Mouse (Mus musculus): ENCODE results near the gene Chit1.

DNA sequence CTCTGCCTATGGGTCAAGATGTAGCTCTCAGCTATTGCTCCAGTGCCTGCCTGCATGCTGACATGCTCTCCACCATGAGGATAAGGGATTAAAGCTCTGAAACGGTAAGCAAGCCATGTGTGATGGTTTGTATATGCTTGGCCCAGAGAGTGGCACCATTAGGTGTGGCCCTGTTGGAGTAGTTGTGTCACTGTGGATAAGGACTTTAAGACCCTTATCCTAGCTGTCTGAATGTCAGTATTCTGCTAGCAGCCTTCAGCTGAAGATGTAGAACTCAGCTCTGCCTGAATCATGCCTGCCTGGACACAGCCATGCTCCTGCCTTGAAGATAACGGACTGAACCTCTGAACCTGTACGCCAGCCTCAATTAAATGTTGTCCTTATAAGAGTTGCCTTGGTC lies 55.5 kb downstream of the Chit1 start:
- TF ChIP-seq POLR2A (IDR thresholded peaks at IDR 0.05; ENCODE audit: insufficient read length, low read depth), result no peak
- no peak for TF ChIP-seq MYOD1 (IDR thresholded peaks at IDR 0.05; ENCODE audit: control insufficient read depth in 1 of 3, insufficient read length in 2 of 3, low read depth in 2 of 3)
- no peak for TF ChIP-seq MYOG (IDR thresholded peaks at IDR 0.05; ENCODE audit: control insufficient read depth in 1 of 3, insufficient read depth in 1 of 3, insufficient read length in 2 of 3, low read depth in 2 of 3)
- no peak for TF ChIP-seq USF1 (IDR thresholded peaks at IDR 0.05; ENCODE audit: low read depth)
- no peak for TF ChIP-seq CEBPB (IDR thresholded peaks at IDR 0.05; ENCODE audit: insufficient read depth, poor library complexity, severe bottlenecking)
- TF ChIP-seq MAX (IDR thresholded peaks at IDR 0.05; ENCODE audit: low read depth), result no peak
- TF ChIP-seq TCF12 (IDR thresholded peaks at IDR 0.05; ENCODE audit: insufficient read depth, poor library complexity, severe bottlenecking), result no peak
- no peak for TF ChIP-seq SRF (IDR thresholded peaks at IDR 0.05; ENCODE audit: control insufficient read depth, insufficient read length, low read depth)
- TF ChIP-seq POLR2AphosphoS2 (IDR thresholded peaks at IDR 0.05; ENCODE audit: insufficient read length, low read depth), result no peak
- TF ChIP-seq E2F4 (IDR thresholded peaks at IDR 0.05; ENCODE audit: insufficient read depth), result no peak
- no peak for TF ChIP-seq TCF3 (IDR thresholded peaks at IDR 0.05; ENCODE audit: insufficient read length, low read depth)
- no peak for TF ChIP-seq REST (IDR thresholded peaks at IDR 0.05; ENCODE audit: insufficient read depth, insufficient read length)

Measured in myocyte (in vitro differentiated cells).